Mouse (Mus musculus): ENCODE measurements around the gene Kctd8. TPM values are rescaled to one million over a fixed set of nuclear protein-coding genes. Genes with fewer than 3 reads are reported as not detected.
"Not testable (repeated sequence)": the region's sequence is repeated elsewhere in the genome, so short reads cannot be mapped to it uniquely, and the experiment has no call there.

Kctd8 gene
- total RNA-seq (2017) = not detected in 2 replicates

- ATAC-seq (ENCODE audit: extremely low read depth, insufficient number of reproducible peaks, low FRiP score, poor library complexity, severe bottlenecking) = no peak
Measured at GRCm38 (mm10) chr5:69340919-69341801, at the start of gene Kctd8. Gene Kctd8 (minus strand): TSS chr5:69341679.

GRCm38 (mm10) chr5:69379072-69379471 is 37.6 kb upstream of the Kctd8 start:
- ATAC-seq (ENCODE audit: extremely low read depth, insufficient number of reproducible peaks, low FRiP score, poor library complexity, severe bottlenecking) = no peak

GRCm38 (mm10) chr5:69350596-69350995 is 9.1 kb upstream of the Kctd8 start:
- no peak for ATAC-seq (ENCODE audit: extremely low read depth, insufficient number of reproducible peaks, low FRiP score, poor library complexity, severe bottlenecking)

GRCm38 (mm10) chr5:69340102-69340918 is 1.2 kb downstream of the Kctd8 start:
- no peak for ATAC-seq (ENCODE audit: extremely low read depth, insufficient number of reproducible peaks, low FRiP score, poor library complexity, severe bottlenecking)

DNA sequence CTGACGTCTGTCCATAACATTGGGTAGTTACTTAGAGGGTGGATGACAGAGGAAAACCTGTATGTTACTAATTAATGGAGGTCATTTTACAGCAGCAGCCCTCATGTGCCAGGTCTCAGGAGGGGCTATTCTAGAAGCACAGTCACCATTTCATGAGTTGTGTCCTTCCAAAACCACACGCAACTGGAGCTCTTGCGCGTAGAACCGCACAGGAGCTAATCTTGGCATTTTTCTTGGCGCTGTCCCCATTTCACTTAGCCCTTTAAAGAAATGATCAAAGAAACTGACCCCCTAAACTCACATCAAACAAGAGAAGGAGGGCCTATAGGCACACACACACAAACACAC is 1.9 kb downstream of the Kctd8 start:
- no peak for ATAC-seq (ENCODE audit: extremely low read depth, insufficient number of reproducible peaks, low FRiP score, poor library complexity, severe bottlenecking)

GRCm38 (mm10) chr5:69338916-69339622 is 2.4 kb downstream of the Kctd8 start:
- ATAC-seq (ENCODE audit: extremely low read depth, insufficient number of reproducible peaks, low FRiP score, poor library complexity, severe bottlenecking) = no peak

DNA sequence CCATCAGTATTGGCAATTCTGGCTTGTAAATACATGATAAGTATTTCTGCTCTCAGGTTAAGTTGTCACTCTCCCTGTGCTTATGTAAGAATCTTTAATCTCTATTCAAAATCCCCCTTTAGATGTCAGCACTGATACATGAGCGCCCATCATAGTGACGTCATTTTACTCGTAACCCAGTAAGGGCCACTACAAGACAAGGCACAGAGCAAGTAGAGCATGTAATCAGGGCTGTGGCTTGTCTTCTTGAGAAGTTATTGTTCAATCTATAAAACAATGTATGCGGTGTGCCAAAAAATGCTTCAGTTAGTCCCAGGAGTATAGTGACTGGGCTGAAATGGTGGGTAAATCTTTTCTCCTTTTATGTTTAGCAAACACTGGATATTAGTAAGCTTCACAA is 13.9 kb downstream of the Kctd8 start:
- no peak for ATAC-seq (ENCODE audit: extremely low read depth, insufficient number of reproducible peaks, low FRiP score, poor library complexity, severe bottlenecking)

GRCm38 (mm10) chr5:69324566-69325230 is 16.8 kb downstream of the Kctd8 start:
- no peak for ATAC-seq (ENCODE audit: extremely low read depth, insufficient number of reproducible peaks, low FRiP score, poor library complexity, severe bottlenecking)

DNA sequence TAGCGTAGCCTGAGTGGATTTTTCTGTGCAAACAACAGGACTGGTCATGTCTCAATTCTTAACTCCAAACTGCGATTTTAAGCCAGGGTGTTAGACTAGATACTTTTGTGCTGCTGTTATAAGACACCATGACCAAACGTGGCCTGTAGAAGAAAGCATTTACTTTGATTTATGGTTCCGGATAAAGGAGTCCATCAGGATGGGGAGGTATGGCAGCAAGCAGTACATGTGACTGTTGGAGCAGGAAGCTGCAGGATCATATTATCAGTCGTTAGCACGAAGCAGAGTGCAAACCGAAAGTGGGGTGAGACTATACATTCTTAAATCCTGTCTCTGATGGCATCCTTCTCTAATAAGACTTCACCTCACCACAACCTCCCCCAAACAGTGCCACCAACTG is 28.9 kb downstream of the Kctd8 start:
- ATAC-seq (ENCODE audit: extremely low read depth, insufficient number of reproducible peaks, low FRiP score, poor library complexity, severe bottlenecking) = no peak

DNA sequence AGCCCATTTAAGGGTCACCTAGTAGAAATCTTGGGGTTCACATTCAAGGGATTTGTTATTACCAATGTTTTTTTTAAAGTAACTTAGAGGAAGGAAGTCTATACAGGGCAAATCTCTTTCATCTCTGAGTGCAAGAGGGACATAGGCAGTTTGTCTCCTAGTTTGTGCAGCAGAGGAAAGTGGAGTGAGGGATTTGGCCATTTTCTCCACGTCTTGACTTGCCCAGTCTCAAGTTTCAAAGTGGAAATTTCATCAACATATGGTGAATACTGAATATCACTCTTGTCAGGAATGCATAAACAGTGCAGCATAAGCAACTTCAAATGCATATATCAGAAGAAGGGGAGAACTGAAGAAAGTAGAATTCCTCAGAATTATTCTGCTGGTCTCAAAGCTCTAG is 39.8 kb downstream of the Kctd8 start:
- no peak for ATAC-seq (ENCODE audit: extremely low read depth, insufficient number of reproducible peaks, low FRiP score, poor library complexity, severe bottlenecking)

DNA sequence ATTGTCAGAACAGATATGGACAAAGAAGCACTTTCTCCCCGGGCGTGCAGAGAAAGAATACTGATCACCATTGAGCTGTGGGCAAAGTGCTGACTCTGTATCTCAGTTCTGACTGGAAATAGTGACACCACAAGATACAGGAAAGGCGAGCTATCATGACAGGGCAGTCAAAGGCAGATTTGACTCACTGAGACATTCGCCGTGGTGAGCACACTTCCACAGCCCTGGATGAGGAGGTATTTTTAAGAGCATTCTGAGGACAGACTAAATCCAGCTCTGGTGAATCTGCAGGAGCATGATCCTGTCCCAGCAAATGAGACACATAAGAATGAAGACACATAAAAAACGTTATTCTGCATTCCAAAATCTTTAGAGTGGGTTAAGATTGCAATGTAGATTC is 49.1 kb downstream of the Kctd8 start:
- ATAC-seq (ENCODE audit: extremely low read depth, insufficient number of reproducible peaks, low FRiP score, poor library complexity, severe bottlenecking) = no peak

DNA sequence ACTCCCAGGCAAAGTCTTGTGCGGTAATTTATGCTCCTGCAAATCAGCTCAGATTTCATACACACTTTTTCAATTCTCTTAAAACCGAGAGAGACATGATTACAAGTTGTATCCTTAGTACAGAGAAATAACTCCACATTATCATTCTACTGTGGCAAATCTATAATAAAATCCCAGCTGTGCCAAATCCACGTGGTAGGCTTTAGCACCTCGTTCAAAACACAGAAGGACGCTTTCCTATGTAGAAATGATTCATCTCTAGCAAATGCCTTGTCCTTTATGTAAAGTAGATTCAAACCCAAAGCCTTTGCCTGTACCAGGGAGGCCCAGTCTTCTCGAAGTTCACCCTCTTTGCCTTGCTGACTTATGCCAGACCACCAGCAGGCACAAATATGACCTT is 57.1 kb downstream of the Kctd8 start:
- no peak for ATAC-seq (ENCODE audit: extremely low read depth, insufficient number of reproducible peaks, low FRiP score, poor library complexity, severe bottlenecking)

DNA sequence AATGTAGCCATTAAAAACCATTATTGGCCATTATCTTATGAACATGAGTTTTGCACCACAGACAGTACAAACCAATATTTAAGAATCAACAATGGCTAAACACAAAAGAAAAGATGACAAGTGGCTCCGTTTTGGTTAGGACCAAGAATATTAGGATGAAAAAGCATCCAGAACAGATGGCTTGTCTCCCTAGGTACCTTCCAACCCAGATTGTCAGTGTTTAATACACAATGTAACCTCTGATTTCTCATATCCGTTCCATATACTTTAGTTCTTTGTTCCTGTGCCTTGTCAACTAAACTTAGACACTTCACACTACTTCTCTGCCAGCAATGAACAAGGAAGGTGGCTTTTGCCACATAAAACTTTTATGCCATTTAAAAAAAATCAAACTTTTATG is 89.1 kb downstream of the Kctd8 start:
- no peak for ATAC-seq (ENCODE audit: extremely low read depth, insufficient number of reproducible peaks, low FRiP score, poor library complexity, severe bottlenecking)

GRCm38 (mm10) chr5:69241931-69242330 is 99.5 kb downstream of the Kctd8 start:
- no peak for ATAC-seq (ENCODE audit: extremely low read depth, insufficient number of reproducible peaks, low FRiP score, poor library complexity, severe bottlenecking)

DNA sequence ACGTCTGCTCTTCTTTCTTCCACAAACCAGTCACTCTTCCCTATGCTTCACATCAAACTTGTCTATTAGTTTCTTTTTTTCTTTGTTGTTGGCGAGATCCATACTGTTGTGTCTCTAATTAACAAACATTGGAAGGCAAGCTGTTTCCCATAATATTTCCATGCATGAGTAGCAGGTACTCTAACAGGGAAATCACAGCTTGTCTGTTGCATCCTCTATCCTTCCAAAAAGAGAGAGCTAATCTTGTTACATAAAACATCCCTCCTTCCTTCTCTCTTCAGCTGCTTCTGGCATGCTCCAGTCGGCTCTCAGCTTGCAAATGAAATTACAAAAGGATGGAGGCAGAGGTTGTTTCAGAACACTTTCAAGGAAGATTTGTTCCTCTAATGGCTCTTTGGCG is 107.9 kb downstream of the Kctd8 start:
- ATAC-seq (ENCODE audit: extremely low read depth, insufficient number of reproducible peaks, low FRiP score, poor library complexity, severe bottlenecking) = no peak

- not testable (repeated sequence) for ATAC-seq (ENCODE audit: extremely low read depth, insufficient number of reproducible peaks, low FRiP score, poor library complexity, severe bottlenecking)
Measured at GRCm38 (mm10) chr5:69231649-69232048, 109.8 kb downstream of the Kctd8 start.

DNA sequence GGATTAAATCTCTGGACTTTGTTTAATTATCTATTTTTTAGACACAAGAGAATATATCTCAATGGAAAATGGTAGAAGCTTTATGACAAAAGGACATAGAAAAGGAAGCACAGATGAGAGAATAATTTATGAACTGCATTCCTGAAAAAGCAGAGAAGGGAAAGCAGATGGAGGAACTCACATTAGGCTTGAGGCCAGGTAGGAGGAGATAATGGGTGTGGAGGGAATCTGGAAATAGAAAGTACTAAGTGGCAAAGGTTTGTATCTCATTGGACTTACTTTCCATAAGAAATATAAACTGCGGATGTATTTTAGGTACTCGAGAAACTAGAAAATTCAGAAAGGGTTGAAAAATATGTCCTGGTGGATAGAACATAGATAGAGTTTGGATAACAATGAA is 114.3 kb downstream of the Kctd8 start:
- no peak for ATAC-seq (ENCODE audit: extremely low read depth, insufficient number of reproducible peaks, low FRiP score, poor library complexity, severe bottlenecking)

GRCm38 (mm10) chr5:69222608-69223007 is 118.9 kb downstream of the Kctd8 start:
- no peak for ATAC-seq (ENCODE audit: extremely low read depth, insufficient number of reproducible peaks, low FRiP score, poor library complexity, severe bottlenecking)

GRCm38 (mm10) chr5:69215216-69215615 is 126.3 kb downstream of the Kctd8 start:
- no peak for ATAC-seq (ENCODE audit: extremely low read depth, insufficient number of reproducible peaks, low FRiP score, poor library complexity, severe bottlenecking)

Measured in neutrophil, adult 5-6 weeks (primary cell).